Mouse (Mus musculus): ENCODE data around the gene Ift74.

- no peak for TF ChIP-seq E2F4 (IDR thresholded peaks at IDR 0.05; ENCODE audit: insufficient read depth)
- no peak for TF ChIP-seq POLR2A (IDR thresholded peaks at IDR 0.05; ENCODE audit: insufficient read length, low read depth)
- TF ChIP-seq TCF12 (IDR thresholded peaks at IDR 0.05; ENCODE audit: insufficient read depth, poor library complexity, severe bottlenecking) = no peak
- TF ChIP-seq MAX (IDR thresholded peaks at IDR 0.05; ENCODE audit: low read depth) = no peak
- no peak for TF ChIP-seq CEBPB (IDR thresholded peaks at IDR 0.05; ENCODE audit: insufficient read depth, poor library complexity, severe bottlenecking)
- TF ChIP-seq MYOG (IDR thresholded peaks at IDR 0.05; ENCODE audit: control insufficient read depth in 1 of 3, insufficient read depth in 1 of 3, insufficient read length in 2 of 3, low read depth in 2 of 3) = no peak
- TF ChIP-seq TCF3 (IDR thresholded peaks at IDR 0.05; ENCODE audit: insufficient read length, low read depth) = no peak
- no peak for TF ChIP-seq POLR2AphosphoS2 (IDR thresholded peaks at IDR 0.05; ENCODE audit: insufficient read length, low read depth)
- TF ChIP-seq MYOD1 (IDR thresholded peaks at IDR 0.05; ENCODE audit: control insufficient read depth in 1 of 3, insufficient read length in 2 of 3, low read depth in 2 of 3) = no peak
- no peak for TF ChIP-seq REST (IDR thresholded peaks at IDR 0.05; ENCODE audit: insufficient read depth, insufficient read length)
- no peak for TF ChIP-seq USF1 (IDR thresholded peaks at IDR 0.05; ENCODE audit: low read depth)
- no peak for TF ChIP-seq SRF (IDR thresholded peaks at IDR 0.05; ENCODE audit: control insufficient read depth, insufficient read length, low read depth)
These were observed 77.9 kb downstream of the Ift74 start for GRCm38 (mm10) chr4:94692175-94692574.
